Mouse (Mus musculus) megakaryocyte, embryonic 14.5 days (primary cell): ENCODE measurements around the gene Atp8a2. TPM values are rescaled to one million over a fixed set of nuclear protein-coding genes. Genes with fewer than 3 reads are reported as not detected.
"Not testable (repeated sequence)": the region's sequence is repeated elsewhere in the genome, so short reads cannot be mapped to it uniquely, and the experiment has no call there.

Experiments
- H3K27me3 ChIP-seq: replicated peaks from 2 replicates; pipeline ENCODE3; 2012; ENCODE audit warnings: inconsistent platforms
- H3K36me3 ChIP-seq: replicated peaks from 2 replicates; pipeline ENCODE3; 2012; ENCODE audit warnings: low read length, inconsistent platforms, mixed read lengths
- H3K4me1 ChIP-seq: 2 replicates; pipeline ENCODE4 v1.6.1; 2012; ENCODE audit warnings: inconsistent platforms
- H3K4me3 ChIP-seq: replicated peaks from 2 replicates; pipeline ENCODE3; 2012; ENCODE audit warnings: moderate library complexity, mild to moderate bottlenecking, inconsistent platforms
- H3K9me3 ChIP-seq: 2 replicates; pipeline ENCODE4 v1.6.1; 2012; ENCODE audit warnings: inconsistent platforms
- FLI1 ChIP-seq: IDR thresholded peaks from 2 replicates; pipeline ENCODE4 v1.6.1; 2012; ENCODE audit warnings: low read length, inconsistent platforms, mixed read lengths
- GATA1 ChIP-seq: IDR thresholded peaks from 3 replicates; pipeline ENCODE4 v1.6.1; 2012; ENCODE audit warnings: mixed read lengths, low read length, inconsistent platforms, borderline replicate concordance
- polyA plus RNA-seq: library from polyadenylated mRNA; stranded (reverse); fragments of >175 nt; gene quantifications from 2 replicates; pipeline ENCODE4 v1.2.3, GENCODE M21; 2012; ENCODE audit warnings: low replicate concordance; ENCODE audit not compliant: insufficient read depth

The Atp8a2 gene
- polyA plus RNA-seq, 1 experiment: 0.02 TPM

DNA sequence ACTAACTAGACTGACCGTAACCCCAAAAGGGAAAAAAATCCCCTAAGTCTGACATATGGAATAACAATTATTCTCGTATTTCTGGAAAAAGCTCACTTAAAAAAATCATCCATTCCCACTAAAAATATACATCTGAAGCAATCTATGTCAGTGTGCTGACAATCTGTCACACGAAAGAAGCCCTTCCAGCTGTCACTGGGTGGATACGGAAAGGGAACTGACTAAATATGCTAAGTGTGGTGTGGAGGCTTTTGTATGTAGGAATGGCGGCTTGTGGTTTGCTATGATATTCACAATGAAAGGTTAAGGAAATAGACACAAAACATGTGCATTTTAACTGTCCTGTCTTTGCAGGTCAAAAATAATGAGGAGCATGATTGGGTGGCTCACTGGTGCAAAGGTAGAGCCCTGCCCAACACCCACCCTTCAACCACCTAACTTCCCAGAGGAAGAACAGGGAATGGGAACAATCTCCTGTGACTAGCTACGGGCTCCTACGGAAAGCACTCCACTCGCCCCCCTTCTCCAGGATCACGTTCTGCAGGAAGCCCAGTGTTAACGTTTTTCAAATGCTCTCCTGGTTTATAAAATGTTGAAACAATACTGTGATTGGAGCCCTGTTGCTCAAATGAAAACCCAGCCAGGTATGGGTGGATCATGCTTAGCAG lies 360.0 kb downstream of the Atp8a2 start:
- no peaks in the 10 kb centered on the region for H3K9me3 ChIP-seq
- no peaks in the 10 kb centered on the region for H3K27me3 ChIP-seq
- no peaks in the 10 kb centered on the region for H3K36me3 ChIP-seq
- no peaks in the 10 kb centered on the region for H3K4me1 ChIP-seq
- H3K4me3 ChIP-seq: no peak overlapping the region
- TF ChIP-seq FLI1 (no peak), GATA1 (no peak)

DNA sequence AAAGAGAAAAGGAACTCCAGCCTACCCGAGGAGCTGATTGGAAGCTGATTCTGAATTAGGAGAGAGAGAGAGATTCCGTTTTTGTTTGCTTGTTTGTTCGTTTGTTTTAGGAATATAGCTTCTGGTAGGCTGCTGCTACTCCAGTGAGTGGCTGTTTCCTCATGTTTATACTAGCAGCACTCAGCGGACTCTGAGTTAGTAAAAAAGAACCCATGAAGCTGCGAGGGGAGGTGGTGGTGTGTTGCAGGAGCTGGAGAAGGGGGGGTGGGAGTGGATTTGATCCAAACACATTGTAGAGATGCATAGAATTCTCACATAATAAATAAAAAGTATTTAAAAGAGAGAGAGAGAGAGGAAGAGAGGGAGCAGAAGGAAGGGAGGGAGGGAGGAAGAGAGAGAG lies 367.4 kb downstream of the Atp8a2 start:
- no peaks in the 10 kb centered on the region for H3K36me3 ChIP-seq
- H3K27me3 ChIP-seq: no peaks in the 10 kb centered on the region
- H3K4me3 ChIP-seq: no peak overlapping the region
- no peaks in the 10 kb centered on the region for H3K4me1 ChIP-seq
- no peak for TF ChIP-seq GATA1
- TF ChIP-seq FLI1: no peak
- no peaks in the 10 kb centered on the region for H3K9me3 ChIP-seq

DNA sequence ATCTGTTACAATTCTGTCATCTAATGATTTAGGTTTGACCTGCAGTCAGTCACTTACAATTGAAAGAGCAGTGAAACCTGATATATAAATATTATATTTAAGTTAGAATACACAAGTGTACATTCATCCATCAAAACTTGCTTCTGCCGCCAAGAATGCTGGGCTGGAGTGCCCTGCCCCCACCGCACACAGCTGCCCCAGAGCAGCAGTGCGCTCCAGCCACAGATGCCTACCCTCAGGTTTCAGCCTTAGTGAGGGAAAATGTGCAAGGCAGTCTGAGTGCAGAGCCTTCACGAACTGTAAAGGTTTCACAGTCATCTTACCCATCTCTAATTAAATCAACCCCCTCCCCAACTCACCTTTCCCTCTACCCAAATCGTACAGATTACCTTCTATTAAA lies 369.6 kb downstream of the Atp8a2 start:
- H3K36me3 ChIP-seq: no peaks in the 10 kb centered on the region
- no peak overlapping the region for H3K4me3 ChIP-seq
- TF ChIP-seq GATA1: no peak
- no peak for TF ChIP-seq FLI1
- H3K27me3 ChIP-seq: no peaks in the 10 kb centered on the region
- 0 out of 2 replicates have a peak, but pooled peaks cover under 1% of the 10 kb centered on the region for H3K9me3 ChIP-seq
- H3K4me1 ChIP-seq: no peaks in the 10 kb centered on the region

DNA sequence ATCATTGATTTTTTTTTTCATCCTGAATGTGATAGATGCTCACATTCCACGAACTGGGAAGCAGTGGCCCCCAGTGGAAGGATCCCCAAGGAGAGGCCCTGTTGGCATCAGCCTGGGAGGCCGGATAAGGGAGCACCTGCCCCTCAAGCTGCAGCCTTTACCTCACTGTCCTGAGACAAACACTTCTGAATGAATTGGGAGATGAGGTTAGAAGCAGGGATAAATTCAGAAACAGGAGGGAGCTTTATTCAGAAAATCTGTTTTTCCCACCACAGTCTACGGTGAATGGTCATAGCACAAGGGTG lies 376.9 kb downstream of the Atp8a2 start:
- H3K4me1 ChIP-seq: no peaks in the 10 kb centered on the region
- TF ChIP-seq FLI1 (no peak), GATA1 (no peak)
- no peak overlapping the region for H3K4me3 ChIP-seq
- 0 out of 2 replicates have a peak, but pooled peaks cover 3% of the 10 kb centered on the region for H3K9me3 ChIP-seq
- no peaks in the 10 kb centered on the region for H3K27me3 ChIP-seq
- no peaks in the 10 kb centered on the region for H3K36me3 ChIP-seq

DNA sequence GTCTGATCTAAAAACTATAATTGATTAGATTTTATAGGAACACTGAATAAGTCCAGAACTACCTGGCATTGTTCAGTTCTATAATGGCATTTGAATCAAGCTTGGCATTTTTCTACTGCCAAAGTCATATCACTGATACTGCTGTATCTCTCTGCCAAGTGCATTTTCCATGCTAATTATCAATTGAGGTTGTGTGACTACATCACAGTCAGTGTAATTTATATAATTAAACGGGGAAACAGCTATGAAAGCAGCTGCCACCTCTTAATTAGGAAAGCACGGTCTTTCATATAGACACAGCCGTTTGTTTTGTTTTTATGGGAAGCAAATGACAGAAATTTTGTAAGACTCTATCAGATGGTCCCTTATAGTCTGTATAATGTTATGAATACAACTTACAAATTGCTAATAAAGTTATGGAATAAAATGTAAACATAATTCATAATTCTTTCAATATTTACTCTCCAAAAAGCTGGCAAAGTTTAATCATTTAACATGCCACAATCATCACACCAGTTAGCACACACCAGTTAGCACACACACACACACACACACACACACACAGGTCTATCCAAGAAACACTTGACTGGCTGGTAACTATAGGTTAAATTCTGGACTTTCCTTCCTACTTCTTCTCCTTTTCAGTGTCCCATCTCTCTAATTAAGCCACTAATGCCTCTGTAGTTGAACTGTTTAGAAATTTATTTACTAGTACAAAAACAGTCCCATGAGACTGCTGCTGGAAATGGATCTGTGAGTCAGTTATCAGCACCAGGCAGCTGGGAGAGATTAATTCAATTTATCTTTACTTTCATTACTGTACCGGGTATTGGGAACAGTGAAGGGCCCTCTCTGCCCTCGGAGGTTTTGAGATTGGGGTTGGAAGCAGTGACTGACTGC lies 377.5 kb downstream of the Atp8a2 start:
- H3K4me3 ChIP-seq: no peak overlapping the region
- 0 out of 2 replicates have a peak, but pooled peaks cover 3% of the 10 kb centered on the region for H3K9me3 ChIP-seq
- H3K36me3 ChIP-seq: no peaks in the 10 kb centered on the region
- no peaks in the 10 kb centered on the region for H3K4me1 ChIP-seq
- H3K27me3 ChIP-seq: no peaks in the 10 kb centered on the region
- no peak for TF ChIP-seq GATA1
- no peak for TF ChIP-seq FLI1

DNA sequence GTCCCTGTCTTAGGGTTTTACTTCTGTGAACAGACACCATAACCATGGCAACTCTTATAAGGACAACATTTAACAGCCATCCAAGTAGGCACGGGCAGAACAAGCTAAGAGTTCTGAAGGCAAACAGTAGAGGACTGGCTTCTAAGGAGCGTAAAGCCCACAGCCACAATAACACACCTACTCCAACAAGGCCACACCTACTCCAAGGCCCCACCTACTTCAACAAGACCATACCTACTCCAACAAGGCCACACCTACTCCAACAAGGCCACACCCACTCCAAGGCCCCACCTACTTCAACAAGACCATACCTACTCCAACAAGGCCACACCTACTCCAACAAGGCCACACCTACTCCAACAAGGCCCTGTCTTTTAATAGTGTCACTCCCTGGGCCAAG lies 386.7 kb downstream of the Atp8a2 start:
- H3K27me3 ChIP-seq, H3K4me3 ChIP-seq: not testable (repeated sequence)

DNA sequence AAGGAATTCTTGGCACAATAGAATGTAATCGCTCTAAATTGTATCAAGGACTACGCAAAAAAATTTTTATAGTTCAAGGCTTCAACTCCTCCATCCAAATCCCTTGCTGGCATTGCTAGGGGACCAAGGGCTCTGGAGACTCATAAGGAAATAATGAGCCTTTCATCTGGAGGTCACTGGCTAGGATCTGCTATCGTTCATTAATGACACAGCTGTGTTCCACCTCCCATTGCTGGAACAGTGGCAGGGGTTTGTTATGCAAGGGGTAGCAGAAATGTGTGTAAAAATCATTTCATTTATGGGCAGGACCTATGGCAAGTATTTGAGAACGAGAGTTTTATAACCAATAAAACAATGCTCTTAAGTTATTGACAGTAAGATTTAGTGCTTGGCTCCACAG lies 387.2 kb downstream of the Atp8a2 start:
- H3K27me3 ChIP-seq: no peaks in the 10 kb centered on the region
- H3K9me3 ChIP-seq: no peaks in the 10 kb centered on the region; the same call in 1 of the 2 replicates
- no peaks in the 10 kb centered on the region for H3K4me1 ChIP-seq
- H3K4me3 ChIP-seq: no peak overlapping the region
- TF ChIP-seq FLI1 (no peak), GATA1 (no peak)
- H3K36me3 ChIP-seq: no peaks in the 10 kb centered on the region

More for the DNA sequence above, 386.7 kb downstream of the Atp8a2 start:
- H3K9me3 ChIP-seq, H3K4me1 ChIP-seq, H3K36me3 ChIP-seq: not testable (repeated sequence)

DNA sequence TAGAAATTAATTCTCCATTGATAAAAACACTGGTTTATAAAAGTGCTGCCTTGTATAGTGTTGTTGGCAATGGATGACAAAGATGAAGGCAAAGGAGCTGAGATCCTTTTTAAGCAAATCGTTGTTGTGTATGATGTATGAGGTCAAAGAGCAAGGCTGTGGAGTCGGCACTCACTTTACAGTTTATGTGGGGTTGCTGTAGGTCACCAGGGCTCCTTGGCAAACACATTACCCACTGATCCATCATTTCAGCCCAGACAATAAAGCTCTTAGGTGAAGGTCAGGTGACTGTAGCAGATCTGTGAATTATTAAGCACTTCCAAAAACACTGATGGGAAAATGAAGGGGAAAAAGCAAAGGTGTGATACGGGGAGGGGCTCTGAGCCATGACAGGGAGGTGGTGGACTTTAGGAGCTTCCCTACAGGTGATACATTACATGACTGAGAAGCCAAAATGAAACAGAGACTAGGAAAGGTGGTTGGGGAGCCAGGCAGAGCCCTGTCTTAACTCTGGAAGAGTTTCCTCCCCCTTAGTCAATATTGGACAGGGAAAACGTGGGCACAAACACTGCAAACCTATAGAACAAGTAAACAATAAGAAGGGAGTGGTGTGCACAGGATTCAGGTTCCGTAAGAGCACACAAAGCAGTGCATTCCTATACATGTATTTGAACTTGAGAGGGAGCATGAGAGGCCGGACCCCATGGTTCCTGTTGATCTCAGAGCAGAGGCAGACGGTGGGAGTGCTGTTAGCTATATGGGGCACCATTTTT lies 389.3 kb downstream of the Atp8a2 start:
- Histone ChIP-seq H3K4me3 (no peak overlapping the region), H3K9me3 (peaks cover 6% of the 10 kb centered on the region), H3K36me3 (no peaks in the 10 kb centered on the region), H3K27me3 (no peaks in the 10 kb centered on the region), H3K4me1 (no peaks in the 10 kb centered on the region)
- no peak for TF ChIP-seq FLI1

DNA sequence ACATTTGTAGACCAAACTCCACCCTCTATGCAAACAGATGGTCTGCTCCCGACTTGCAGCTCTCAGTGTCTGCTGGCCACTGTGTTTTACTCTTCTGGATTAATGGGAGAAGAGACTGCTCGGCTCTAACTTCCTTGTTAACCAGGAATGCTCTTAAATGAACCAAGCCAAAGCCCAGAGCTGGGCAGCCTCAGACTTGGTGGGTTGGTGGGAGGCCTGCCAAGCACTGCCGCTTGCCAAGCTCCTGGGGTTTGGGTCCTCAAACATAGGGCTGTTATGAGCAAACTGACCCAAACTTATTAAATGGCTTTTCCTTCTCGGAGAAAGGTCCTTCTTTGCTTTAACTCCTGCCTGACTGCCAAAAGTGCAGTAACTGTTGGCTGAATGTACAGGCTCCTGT lies 390.1 kb downstream of the Atp8a2 start:
- Histone ChIP-seq H3K4me1 (no peaks in the 10 kb centered on the region), H3K36me3 (no peaks in the 10 kb centered on the region), H3K27me3 (no peaks in the 10 kb centered on the region), H3K4me3 (no peak overlapping the region), H3K9me3 (peaks cover 6% of the 10 kb centered on the region)
- TF ChIP-seq GATA1 (no peak), FLI1 (no peak)

DNA sequence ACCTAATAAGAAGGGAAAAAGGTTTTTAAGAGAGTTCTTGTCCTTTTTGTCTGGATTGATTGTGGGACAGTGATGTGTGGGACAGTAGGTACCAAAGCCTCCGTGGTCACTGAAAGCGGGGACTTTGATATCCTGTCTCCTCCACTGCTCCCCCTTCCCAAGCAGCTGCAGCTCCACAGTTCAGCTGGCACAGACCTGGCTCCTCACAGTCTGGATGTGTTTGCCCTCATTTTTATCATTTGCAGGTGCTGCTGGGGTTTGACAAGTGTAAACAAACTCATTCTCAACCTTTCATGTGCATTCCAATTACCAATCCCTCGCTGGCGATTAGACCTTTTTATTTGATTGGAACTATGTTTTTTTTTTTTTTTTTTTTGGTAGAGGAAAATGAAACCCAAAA lies 390.8 kb downstream of the Atp8a2 start:
- H3K27me3 ChIP-seq: no peaks in the 10 kb centered on the region
- TF ChIP-seq GATA1 (no peak), FLI1 (no peak)
- no peaks in the 10 kb centered on the region for H3K4me1 ChIP-seq

More for the DNA sequence above, 390.8 kb downstream of the Atp8a2 start:
- no peaks in the 10 kb centered on the region for H3K36me3 ChIP-seq
- peaks cover 6% of the 10 kb centered on the region for H3K9me3 ChIP-seq
- H3K4me3 ChIP-seq: no peak overlapping the region
